Mouse (Mus musculus) cortical plate, adult 2 months (tissue): ENCODE measurements at regions not wholly inside any gene's neighbourhood (a gene's known extent, or its start where the extent isn't known, plus 50 kb on each side); places are given as distances from the start of the nearest gene placed in this dataset.

Experiments
- CTCF ChIP-seq: fragments of 200-500 bp; IDR thresholded peaks from 2 replicates; pipeline ENCODE4 v1.5.1; 2011; ENCODE audit warnings: mild to moderate bottlenecking, control low read depth, low read length; ENCODE audit not compliant: insufficient read depth; ENCODE audit errors: extremely low read depth
- POLR2A ChIP-seq: fragments of 200-500 bp; IDR thresholded peaks from 2 replicates; pipeline ENCODE4 v1.6.1; 2011; ENCODE audit warnings: mild to moderate bottlenecking, low read length, control low read depth; ENCODE audit not compliant: insufficient read depth; ENCODE audit errors: extremely low read depth

DNA sequence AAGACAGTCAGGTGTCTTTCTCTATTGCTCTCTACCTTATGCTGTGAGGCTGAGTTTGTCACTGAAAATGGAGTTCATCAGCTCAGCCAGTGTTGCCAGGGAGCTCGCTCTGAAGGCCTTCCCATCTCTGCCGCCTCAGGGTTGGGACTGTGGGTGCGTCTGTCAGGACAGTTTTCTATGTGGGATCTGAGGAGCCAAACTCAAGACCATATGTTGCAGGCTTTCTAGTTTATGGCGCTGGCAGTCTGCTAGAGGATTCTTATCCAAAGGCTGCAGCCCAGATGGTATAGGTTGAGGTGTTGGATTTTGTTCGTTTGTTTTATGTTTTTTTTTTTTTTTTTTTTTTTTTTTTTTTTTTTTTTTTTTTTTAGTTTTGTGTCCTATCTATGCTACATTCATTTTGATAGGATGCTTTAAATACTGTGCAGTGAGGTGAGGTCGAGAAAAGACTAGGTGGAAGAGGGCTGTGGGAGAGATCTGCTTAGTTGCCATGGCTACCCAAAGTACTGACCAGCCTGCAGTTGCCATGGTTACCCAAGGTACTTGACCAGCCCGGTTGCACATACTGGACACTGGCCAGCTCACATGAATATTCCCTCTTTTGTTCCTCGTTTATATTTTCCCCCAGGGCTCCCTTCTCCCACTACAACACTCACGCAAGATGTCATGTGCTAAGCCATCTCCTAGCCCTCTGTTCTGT is 65.8 kb upstream of the Pced1b start:
- TF ChIP-seq POLR2A (no peak), CTCF (no peak)
